Mouse (Mus musculus) forebrain, embryonic 12.5 days (tissue): ENCODE measurements around the gene Elovl2. TPM values are rescaled to one million over a fixed set of nuclear protein-coding genes. Genes with fewer than 3 reads are reported as not detected.

Source experiments
- ATAC-seq: fragments of 200-750 bp; cut with Nextera tagmentation; 2 replicates; pipeline ENCODE4 v1.8.0; 2017; ENCODE audit warnings: moderate TSS enrichment; ENCODE audit not compliant: low FRiP score
- H3K27ac ChIP-seq: fragments of 300-500 bp; sonication (generic); 2 replicates; pipeline ENCODE4 v1.5.1; 2016; ENCODE audit warnings: mild to moderate bottlenecking
- H3K27me3 ChIP-seq: fragments of 300-500 bp; sonication (generic); 2 replicates; pipeline ENCODE4 v1.6.1; 2016; ENCODE audit warnings: mild to moderate bottlenecking
- H3K36me3 ChIP-seq: fragments of 300-500 bp; sonication (generic); replicated peaks from 2 replicates; pipeline ENCODE4 v1.6.1; 2016; ENCODE audit warnings: mild to moderate bottlenecking
- H3K4me1 ChIP-seq: fragments of 300-500 bp; sonication (generic); 2 replicates; pipeline ENCODE4 v1.6.1; 2016
- H3K4me2 ChIP-seq: fragments of 300-500 bp; sonication (generic); 2 replicates; pipeline ENCODE4 v1.6.1; 2016; ENCODE audit warnings: mild to moderate bottlenecking, moderate library complexity
- H3K4me3 ChIP-seq: fragments of 300-500 bp; sonication (generic); replicated peaks from 2 replicates; pipeline ENCODE4 v1.5.1; 2016; ENCODE audit warnings: mild to moderate bottlenecking
- H3K9ac ChIP-seq: fragments of 300-500 bp; sonication (generic); 2 replicates; pipeline ENCODE4 v1.6.1; 2016; ENCODE audit warnings: mild to moderate bottlenecking
- H3K9me3 ChIP-seq: fragments of 300-500 bp; sonication (generic); 2 replicates; pipeline ENCODE4 v1.6.1; 2016
- WGBS: fragments of 180-500 bp; shearing (Covaris S2); methylation state at CpG from one replicate; pipeline ENCODE4 v1.1.7; 2016; 5-methylcytosine and 5-hydroxymethylcytosine counted together
- polyA plus RNA-seq: library from polyadenylated mRNA; unstranded; fragments of >200 nt; fragmentation: Nextera tagmentation; extraction: Ambion mirVana; gene quantifications from 2 replicates; pipeline ENCODE4 v1.2.1, GENCODE M21; 2016

Gene Elovl2
- polyA plus RNA-seq, 1 experiment from 2014 or later: 51.6 TPM

GRCm38 (mm10) chr13:41200861-41201260, 19.3 kb downstream of the Elovl2 start:
- no peaks in the 10 kb centered on the region for H3K9me3 ChIP-seq
- no peak overlapping the region for H3K4me2 ChIP-seq
- peaks cover 16% of the 10 kb centered on the region for H3K4me1 ChIP-seq
- H3K4me3 ChIP-seq: no peak overlapping the region
- H3K27ac ChIP-seq: no peak overlapping the region
- ATAC-seq: no peak
- H3K27me3 ChIP-seq: no peaks in the 10 kb centered on the region
- no peak overlapping the region for H3K9ac ChIP-seq
- H3K36me3 ChIP-seq: no peaks in the 10 kb centered on the region
- WGBS: 80% methylated on average over 2 of the region's 2 CpGs

GRCm38 (mm10) chr13:41195640-41196333, 24.4 kb downstream of the Elovl2 start:
- Histone ChIP-seq H3K4me2 (no peak overlapping the region), H3K36me3 (peaks cover 21% of the 10 kb centered on the region), H3K4me1 (no peaks in the 10 kb centered on the region), H3K9ac (no peak overlapping the region), H3K9me3 (no peaks in the 10 kb centered on the region), H3K4me3 (no peak overlapping the region), H3K27ac (no peak overlapping the region), H3K27me3 (no peaks in the 10 kb centered on the region)
- ATAC-seq: no peak
- 67% methylated on average over 3 of the region's 3 CpGs for WGBS

- H3K9me3 ChIP-seq: no peaks in the 10 kb centered on the region
- H3K9ac ChIP-seq: no peak overlapping the region
- no peak overlapping the region for H3K4me2 ChIP-seq
- peaks cover 81% of the 10 kb centered on the region for H3K36me3 ChIP-seq
- H3K27ac ChIP-seq: no peak overlapping the region
- H3K27me3 ChIP-seq: no peaks in the 10 kb centered on the region
- 70% methylated on average over 6 of the region's 6 CpGs for WGBS
- no peak for ATAC-seq
- no peak overlapping the region for H3K4me3 ChIP-seq
- no peaks in the 10 kb centered on the region for H3K4me1 ChIP-seq
Observed at GRCm38 (mm10) chr13:41187886-41188285, 32.3 kb downstream of the Elovl2 start.

- no peak overlapping the region for H3K4me3 ChIP-seq
- H3K36me3 ChIP-seq: no peaks in the 10 kb centered on the region
- H3K27me3 ChIP-seq: no peaks in the 10 kb centered on the region
- no peak overlapping the region for H3K4me2 ChIP-seq
- no peak for ATAC-seq
- no peaks in the 10 kb centered on the region for H3K9me3 ChIP-seq
- H3K4me1 ChIP-seq: no peaks in the 10 kb centered on the region
- no peak overlapping the region for H3K27ac ChIP-seq
- no peak overlapping the region for H3K9ac ChIP-seq
- WGBS: 62% methylated on average over 5 of the region's 5 CpGs
Observed at GRCm38 (mm10) chr13:41158426-41158825, 61.8 kb downstream of the Elovl2 start.

- WGBS: 88% methylated on average over 11 of the region's 11 CpGs
- no peak overlapping the region for H3K4me2 ChIP-seq
- no peaks in the 10 kb centered on the region for H3K9me3 ChIP-seq
Observed at GRCm38 (mm10) chr13:41153146-41153545, 67.1 kb downstream of the Elovl2 start.

GRCm38 (mm10) chr13:41146271-41146670, 73.9 kb downstream of the Elovl2 start:
- Histone ChIP-seq H3K4me1 (no peaks in the 10 kb centered on the region), H3K27ac (no peak overlapping the region), H3K36me3 (no peaks in the 10 kb centered on the region), H3K9ac (no peak overlapping the region), H3K27me3 (no peaks in the 10 kb centered on the region), H3K4me3 (no peak overlapping the region), H3K4me2 (no peak overlapping the region), H3K9me3 (no peaks in the 10 kb centered on the region)
- WGBS: 79% methylated on average over 10 of the region's 10 CpGs
- no peak for ATAC-seq

More at GRCm38 (mm10) chr13:41153146-41153545, 67.1 kb downstream of the Elovl2 start:
- H3K27me3 ChIP-seq: no peaks in the 10 kb centered on the region
- no peak for ATAC-seq
- no peaks in the 10 kb centered on the region for H3K4me1 ChIP-seq
- no peaks in the 10 kb centered on the region for H3K36me3 ChIP-seq
- no peak overlapping the region for H3K27ac ChIP-seq
- H3K9ac ChIP-seq: no peak overlapping the region
- no peak overlapping the region for H3K4me3 ChIP-seq

GRCm38 (mm10) chr13:41145433-41145970, 74.7 kb downstream of the Elovl2 start:
- Histone ChIP-seq H3K4me2 (no peak overlapping the region), H3K36me3 (no peaks in the 10 kb centered on the region), H3K9ac (no peak overlapping the region), H3K4me1 (no peaks in the 10 kb centered on the region), H3K4me3 (no peak overlapping the region), H3K27ac (no peak overlapping the region), H3K9me3 (no peaks in the 10 kb centered on the region), H3K27me3 (no peaks in the 10 kb centered on the region)
- WGBS: 71% methylated on average over 6 of the region's 6 CpGs
- no peak for ATAC-seq

- ATAC-seq: no peak
- H3K27me3 ChIP-seq: no peaks in the 10 kb centered on the region
- H3K4me2 ChIP-seq: no peak overlapping the region
- H3K9me3 ChIP-seq: no peaks in the 10 kb centered on the region
- no peaks in the 10 kb centered on the region for H3K4me1 ChIP-seq
- H3K4me3 ChIP-seq: no peak overlapping the region
- no peaks in the 10 kb centered on the region for H3K36me3 ChIP-seq
- H3K27ac ChIP-seq: no peak overlapping the region
- no peak overlapping the region for H3K9ac ChIP-seq
- WGBS: 10% methylated on average over 6 of the region's 6 CpGs
Observed at GRCm38 (mm10) chr13:41134901-41135300, 85.3 kb downstream of the Elovl2 start.

Other genes starting within 250 kb of the Elovl2 start
- 85.5 and 93.2 TPM in 2 replicates for gene Pak1ip1, start 219.4 kb downstream of the Elovl2 start, polyA plus RNA-seq
- gene Tmem14c, start 204.1 kb downstream of the Elovl2 start, polyA plus RNA-seq: 133 and 143 TPM in 2 replicates
- 0.78 and 0.91 TPM in 2 replicates for gene Mak, start 140.7 kb downstream of the Elovl2 start, polyA plus RNA-seq
- not detected in 2 replicates for gene Gcm2, start 109.4 kb downstream of the Elovl2 start, polyA plus RNA-seq
- not detected in 2 replicates for gene Sycp2l, start 106.1 kb downstream of the Elovl2 start, polyA plus RNA-seq
- 19.4 and 20.3 TPM in 2 replicates for gene Smim13, start 29.4 kb upstream of the Elovl2 start, polyA plus RNA-seq
- gene Gm17364, start 53.6 kb upstream of the Elovl2 start, polyA plus RNA-seq: not detected in 2 replicates